Mouse (Mus musculus) spleen, embryonic (tissue): ENCODE results near the gene Col5a1.

ENCODE experiments used
- CTCF ChIA-PET: fragments of 350-600 bp; sonication (Branson Sonifier 250); formaldehyde crosslinking; loops from one replicate; lab custom pipeline; 2022; lab: Charles Lee

Col5a1 gene

GRCm38 (mm10) chr2:28086112-28086511, 199.9 kb downstream of the Col5a1 start:
- CTCF ChIA-PET, result no interaction called here

DNA sequence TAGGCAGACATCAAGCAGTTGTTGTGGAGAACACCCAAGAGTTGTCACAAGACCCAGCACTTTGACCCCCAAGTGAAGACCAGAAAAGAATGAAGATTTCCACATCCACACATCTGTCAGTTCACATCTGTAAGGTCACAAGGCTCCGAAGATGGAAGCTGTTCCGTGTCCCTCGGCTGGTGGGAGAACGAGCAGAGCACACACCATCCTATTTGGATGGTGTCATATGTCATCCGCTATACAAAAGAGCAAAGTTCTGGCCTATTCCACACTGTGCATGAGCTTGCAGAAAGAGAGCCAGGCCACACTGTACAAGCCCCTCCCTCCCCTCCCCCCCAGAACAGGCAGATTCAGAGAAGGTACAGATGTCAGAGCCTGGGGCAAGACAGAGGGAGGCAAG, 202.9 kb downstream of the Col5a1 start:
- CTCF ChIA-PET, result no interaction called here
